Mouse (Mus musculus): ENCODE results near the gene Igsf9. TPM values are rescaled to one million over a fixed set of nuclear protein-coding genes. Genes with fewer than 3 reads are reported as not detected.

Igsf9 gene
- total and polyA plus RNA-seq, 3 experiments, result 2.7 to 6.5 (median 6.0) TPM

- Histone ChIP-seq H3K27me3 (replicated peaks) (no peaks in the 10 kb centered on the region), H3K9me3 (replicated peaks; ENCODE audit: low read length) (no peaks in the 10 kb centered on the region), H3K9ac (ENCODE audit: insufficient read depth, low read depth) (no peak overlapping the region), H3K79me2 (replicated peaks; ENCODE audit: control insufficient read depth, extremely low read depth, insufficient read depth, poor library complexity, severe bottlenecking) (peaks cover 10% of the 10 kb centered on the region), H3K4me1 (ENCODE audit: control insufficient read depth in 1 of 2, insufficient read depth in 2 of 2) (peaks cover 2 to 23% of the 10 kb centered on the region in 2 experiments; a peak in 3 of 4 replicates), H3K4me3 (replicated peaks in 1 of 3; ENCODE audit: low read depth in 2 of 3, low read length in 2 of 3, poor library complexity in 1 of 3) (no peak overlapping the region), H3K4me2 (ENCODE audit: insufficient read depth, low read depth, poor library complexity, severe bottlenecking) (no peak overlapping the region), H3K36me3 (replicated peaks in 1 of 2; ENCODE audit: control insufficient read depth in 1 of 2, insufficient read depth in 1 of 2, low read length in 1 of 2) (peaks cover 4 to 66% of the 10 kb centered on the region in 2 experiments), H3K27ac (ENCODE audit: insufficient read depth, low read depth) (no peak overlapping the region)
- DNase-seq (ENCODE audit: extremely low read depth), result no peak
- dilution Hi-C loops (cut with MboI; ENCODE audit: extremely low pct_ligation_motif_present, extremely low pct_unique_long_range_greater_than_20kb, low sequenced_read_pairs) (no loop called here), in situ Hi-C loops (cut with MboI; ENCODE audit: low pct_ligation_motif_present, low pct_unique_long_range_greater_than_20kb, low sequenced_read_pairs) (no loop called here)
- no peak for TF ChIP-seq CHD1 (IDR thresholded peaks at IDR 0.05; ENCODE audit: low read depth, low read length)
- no peak for TF ChIP-seq PAX5 (IDR thresholded peaks at IDR 0.05; ENCODE audit: low read length)
- TF ChIP-seq JUN (IDR thresholded peaks at IDR 0.05; ENCODE audit: insufficient read depth, low read depth, low read length), result no peak
- no peak for TF ChIP-seq TCF12 (IDR thresholded peaks at IDR 0.05; ENCODE audit: low read depth, low read length)
Observed at GRCm38 (mm10) chr1:172496030-172496429, 14.4 kb downstream of the Igsf9 start.

GRCm38 (mm10) chr1:172497428-172497827 is 15.8 kb downstream of the Igsf9 start:
- in situ Hi-C loops (cut with MboI; ENCODE audit: low pct_ligation_motif_present, low pct_unique_long_range_greater_than_20kb, low sequenced_read_pairs) (no loop called here), dilution Hi-C loops (cut with MboI; ENCODE audit: extremely low pct_ligation_motif_present, extremely low pct_unique_long_range_greater_than_20kb, low sequenced_read_pairs) (no loop called here)
- peaks cover 24% of the 10 kb centered on the region for H3K79me2 ChIP-seq (replicated peaks; ENCODE audit: control insufficient read depth, extremely low read depth, insufficient read depth, poor library complexity, severe bottlenecking)
- no peak overlapping the region for H3K9ac ChIP-seq (ENCODE audit: insufficient read depth, low read depth)
- H3K4me2 ChIP-seq (ENCODE audit: insufficient read depth, low read depth, poor library complexity, severe bottlenecking), result no peak overlapping the region
- peaks cover 0 to 59% of the 10 kb centered on the region in 2 experiments for H3K36me3 ChIP-seq (replicated peaks in 1 of 2; ENCODE audit: control insufficient read depth in 1 of 2, insufficient read depth in 1 of 2, low read length in 1 of 2)
- no peaks in the 10 kb centered on the region for H3K27me3 ChIP-seq (replicated peaks)
- DNase-seq (ENCODE audit: extremely low read depth), result no peak
- no peaks in the 10 kb centered on the region for H3K9me3 ChIP-seq (replicated peaks; ENCODE audit: low read length)
- TF ChIP-seq NRF1 (IDR thresholded peaks at IDR 0.05; ENCODE audit: low read depth, low read length) (no peak), GABPA (IDR thresholded peaks at IDR 0.05; ENCODE audit: insufficient replicate concordance, low read depth, low read length) (no peak), TBP (conservative IDR thresholded peaks at IDR 0.05; ENCODE audit: low read depth, low read length) (no peak), MAX (IDR thresholded peaks at IDR 0.05; ENCODE audit: low read length) (no peak), UBTF (IDR thresholded peaks at IDR 0.05; ENCODE audit: low read depth, low read length) (no peak), JUND (conservative IDR thresholded peaks at IDR 0.05; ENCODE audit: low read depth, low read length) (no peak), ETS1 (conservative IDR thresholded peaks at IDR 0.05; ENCODE audit: low read depth, low read length) (no peak), POLR2A (IDR thresholded peaks at IDR 0.05; ENCODE audit: low read depth, low read length) (no peak), ZKSCAN1 (IDR thresholded peaks at IDR 0.05; ENCODE audit: borderline replicate concordance, low read depth, low read length) (no peak), SMC3 (IDR thresholded peaks at IDR 0.05; ENCODE audit: low read depth, low read length) (no peak), CHD2 (IDR thresholded peaks at IDR 0.05; ENCODE audit: low read length) (no peak), SIN3A (IDR thresholded peaks at IDR 0.05; ENCODE audit: low read length) (no peak), EP300 (IDR thresholded peaks at IDR 0.05; ENCODE audit: low read length) (no peak), MEF2A (IDR thresholded peaks at IDR 0.05; ENCODE audit: borderline replicate concordance, low read depth, low read length) (no peak), ELF1 (IDR thresholded peaks at IDR 0.05; ENCODE audit: low read depth, low read length) (no peak), POLR2AphosphoS2 (IDR thresholded peaks at IDR 0.05; ENCODE audit: low read depth, low read length) (no peak)
- H3K27ac ChIP-seq (ENCODE audit: insufficient read depth, low read depth), result no peak overlapping the region
- H3K4me3 ChIP-seq (replicated peaks in 1 of 3; ENCODE audit: low read depth in 2 of 3, low read length in 2 of 3, poor library complexity in 1 of 3), result no peak overlapping the region
- peaks cover 7 to 32% of the 10 kb centered on the region in 2 experiments for H3K4me1 ChIP-seq (ENCODE audit: control insufficient read depth in 1 of 2, insufficient read depth in 2 of 2)

All from CH12.LX (cell line).